Mouse (Mus musculus) forebrain, postnatal 0 days (tissue): Measurements from ENCODE around the gene Olfr52. TPM values are rescaled to one million over a fixed set of nuclear protein-coding genes. Genes with fewer than 3 reads are reported as not detected.
"Not testable (repeated sequence)": the region's sequence is repeated elsewhere in the genome, so short reads cannot be mapped to it uniquely, and the experiment has no call there.

Experiments used
- ATAC-seq: fragments of 200-750 bp; cut with Nextera tagmentation; 2 replicates; pipeline ENCODE4 v1.8.0; 2017; ENCODE audit warnings: mild to moderate bottlenecking, moderate library complexity
- DNase-seq: peaks from one replicate; pipeline ENCODE4 v3.0.0-alpha.2; 2015
- H3K27ac ChIP-seq: fragments of 300-500 bp; sonication (generic); 2 replicates; pipeline ENCODE4 v1.5.1; 2014; ENCODE audit warnings: low read depth, mild to moderate bottlenecking, antibody characterized with exemption, low read length, moderate library complexity, mixed read lengths
- H3K27me3 ChIP-seq: fragments of 300-500 bp; sonication (generic); 2 replicates; pipeline ENCODE4 v1.6.1; 2014; ENCODE audit warnings: mild to moderate bottlenecking, low read length, mixed read lengths; ENCODE audit not compliant: insufficient read depth
- H3K36me3 ChIP-seq: fragments of 300-500 bp; sonication (generic); 2 replicates; pipeline ENCODE4 v1.6.1; 2014; ENCODE audit warnings: mild to moderate bottlenecking, moderate library complexity; ENCODE audit not compliant: insufficient read depth
- H3K4me1 ChIP-seq: fragments of 300-500 bp; sonication (generic); 2 replicates; pipeline ENCODE4 v1.6.1; 2014; ENCODE audit warnings: antibody characterized with exemption; ENCODE audit not compliant: insufficient read depth
- H3K4me2 ChIP-seq: fragments of 300-500 bp; sonication (generic); 2 replicates; pipeline ENCODE4 v1.6.1; 2014; ENCODE audit warnings: low read depth, mild to moderate bottlenecking, moderate library complexity
- H3K4me3 ChIP-seq: fragments of 300-500 bp; sonication (generic); 2 replicates; pipeline ENCODE4 v1.5.1; 2014; ENCODE audit warnings: low read depth, low read length, mixed read lengths
- H3K9ac ChIP-seq: fragments of 300-500 bp; sonication (generic); 2 replicates; pipeline ENCODE4 v1.6.1; 2014; ENCODE audit warnings: mild to moderate bottlenecking
- H3K9me3 ChIP-seq: fragments of 300-500 bp; sonication (generic); 2 replicates; pipeline ENCODE4 v1.6.1; 2016; ENCODE audit warnings: low read length
- CTCF ChIP-seq: sonication (generic); IDR thresholded peaks from 2 replicates; pipeline ENCODE4 v1.5.1; 2016; ENCODE audit warnings: antibody characterized with exemption, control low read depth, low read depth
- WGBS: fragments of 180-500 bp; shearing (Covaris S2); extraction: QIAGEN DNeasy Blood & Tissue Kit; methylation state at CpG from one replicate; pipeline ENCODE4 v1.1.7; 2014; 5-methylcytosine and 5-hydroxymethylcytosine counted together
- polyA plus RNA-seq: library from polyadenylated mRNA; unstranded; fragments of >200 nt; fragmentation: Nextera tagmentation; extraction: Ambion mirVana; gene quantifications from 2 replicates; pipeline ENCODE4 v1.2.1, GENCODE M21; 2015
- total RNA-seq: library from RNA; depleted of rRNA; stranded (reverse); fragments of >200 nt; gene quantifications from 2 replicates; pipeline ENCODE4 v1.2.3, GENCODE M21; 2014; rRNA removed

Gene Olfr52
- total RNA-seq (not detected in 2 replicates), polyA plus RNA-seq (not detected in 2 replicates)

DNA sequence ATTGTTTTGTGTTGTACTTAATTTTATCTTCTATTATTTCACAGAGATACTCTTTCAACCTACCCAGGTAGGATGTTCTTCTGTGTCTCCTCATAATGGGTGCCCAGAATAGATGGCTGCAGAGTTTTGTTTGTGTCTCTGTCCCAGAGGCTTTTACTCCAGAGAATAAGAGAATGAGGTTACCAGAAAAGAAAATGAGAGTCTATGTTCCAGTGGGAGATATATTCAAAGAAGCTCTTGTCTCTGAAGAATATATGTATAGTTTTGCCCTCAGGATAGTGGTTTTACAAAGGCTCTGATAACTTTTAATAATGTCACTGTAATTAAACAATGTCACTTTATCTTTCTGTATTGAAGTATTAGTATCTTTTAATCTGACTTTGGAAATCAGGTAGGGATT is at the start of gene Olfr52:
TSS of gene Olfr52 (minus strand) at position 101 of the 400 bp plus-strand sequence.
- ATAC-seq (no peak), DNase-seq (no peak)
- no peak within 1 kb of the TSS for H3K4me3 ChIP-seq
- TF ChIP-seq CTCF = no peak
- no peaks in the 10 kb centered on the region for H3K36me3 ChIP-seq
- no peak within 1 kb of the TSS for H3K4me2 ChIP-seq
- H3K4me1 ChIP-seq = no peaks in the 10 kb centered on the region
- no peak within 1 kb of the TSS for H3K9ac ChIP-seq
- no peaks in the 10 kb centered on the region for H3K27me3 ChIP-seq
- H3K9me3 ChIP-seq = no peaks in the 10 kb centered on the region
- no peak within 1 kb of the TSS for H3K27ac ChIP-seq

GRCm38 (mm10) chr2:86231301-86231700 is 45.8 kb upstream of the Olfr52 start, which contains the start of gene Olfr1047:
Gene Olfr1047, minus strand, starts transcription at chr2:86231401.
- no peak within 1 kb of the TSS for H3K27ac ChIP-seq
- DNase-seq = no peak
- no peak within 1 kb of the TSS for H3K4me3 ChIP-seq
- H3K9me3 ChIP-seq = no peaks in the 10 kb centered on the region
- H3K27me3 ChIP-seq = no peaks in the 10 kb centered on the region
- no peak within 1 kb of the TSS for H3K9ac ChIP-seq
- no peaks in the 10 kb centered on the region for H3K36me3 ChIP-seq
- no peak for ATAC-seq
- H3K4me1 ChIP-seq = no peaks in the 10 kb centered on the region
- no peak within 1 kb of the TSS for H3K4me2 ChIP-seq
- TF ChIP-seq CTCF = no peak
- 93% methylated on average over 1 of the region's 1 CpGs for WGBS

DNA sequence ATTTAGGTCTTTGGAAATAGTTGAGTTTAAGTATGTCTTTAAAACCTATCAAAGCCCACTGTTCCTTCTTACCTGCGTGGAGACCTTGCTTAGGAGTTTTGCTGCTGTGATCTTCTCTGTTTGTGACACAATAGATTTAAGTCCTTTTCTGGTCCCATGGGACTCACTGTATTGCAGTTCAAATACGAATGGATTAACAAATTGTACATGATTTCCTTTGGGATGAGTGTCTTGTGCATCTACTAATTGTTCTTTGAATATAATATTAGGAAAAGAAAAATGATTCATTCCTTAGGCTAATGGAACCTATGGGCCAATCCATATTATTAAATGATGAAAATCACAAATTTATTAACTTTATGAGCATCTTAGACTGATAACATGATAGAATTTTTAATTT is 33.7 kb upstream of the Olfr52 start, which contains the start of gene Olfr1046:
TSS of gene Olfr1046 (minus strand) at position 101 of the 400 bp plus-strand sequence.
- H3K4me3 ChIP-seq = no peak within 1 kb of the TSS
- DNase-seq (no peak), ATAC-seq (no peak)
- no peaks in the 10 kb centered on the region for H3K9me3 ChIP-seq
- no peaks in the 10 kb centered on the region for H3K27me3 ChIP-seq
- no peak within 1 kb of the TSS for H3K4me2 ChIP-seq
- H3K4me1 ChIP-seq = no peaks in the 10 kb centered on the region
- WGBS = 73% methylated on average over 2 of the region's 2 CpGs
- H3K9ac ChIP-seq = no peak within 1 kb of the TSS
- TF ChIP-seq CTCF = no peak
- H3K36me3 ChIP-seq = no peaks in the 10 kb centered on the region
- H3K27ac ChIP-seq = no peak within 1 kb of the TSS

- no peak for DNase-seq
- no peak for ATAC-seq
- Histone ChIP-seq H3K36me3 (no peaks in the 10 kb centered on the region), H3K4me3 (no peak within 1 kb of the TSS), H3K9me3 (no peaks in the 10 kb centered on the region), H3K27me3 (no peaks in the 10 kb centered on the region), H3K4me2 (no peak within 1 kb of the TSS), H3K27ac (no peak within 1 kb of the TSS), H3K4me1 (no peaks in the 10 kb centered on the region), H3K9ac (no peak within 1 kb of the TSS)
- no peak for TF ChIP-seq CTCF
Observed at GRCm38 (mm10) chr2:86202909-86203308, 17.4 kb upstream of the Olfr52 start, which contains the start of gene Olfr1045. Gene Olfr1045, minus strand, starts transcription at chr2:86203009.

DNA sequence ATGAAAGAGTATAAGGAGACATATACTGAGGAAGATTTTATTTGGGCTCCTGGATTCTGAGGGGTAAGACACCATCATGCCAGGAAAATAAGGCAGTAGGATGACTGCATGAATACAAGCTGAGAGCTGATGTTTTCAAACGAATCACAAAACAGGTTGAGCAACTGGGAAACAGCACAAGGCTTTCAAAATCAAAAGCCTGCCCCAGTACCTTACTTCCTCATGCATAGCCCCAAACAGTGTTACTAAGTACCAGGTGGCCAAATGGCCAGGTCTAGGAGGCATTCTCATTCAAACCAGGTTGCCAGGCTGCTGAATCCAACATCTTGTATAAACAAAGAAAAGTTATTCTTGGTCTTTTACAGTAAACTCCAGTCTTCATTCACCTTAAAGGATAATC is 10.4 kb upstream of the Olfr52 start:
- H3K27me3 ChIP-seq = no peaks in the 10 kb centered on the region
- no peaks in the 10 kb centered on the region for H3K36me3 ChIP-seq
- 64% methylated on average over 1 of the region's 1 CpGs for WGBS
- no peak overlapping the region for H3K4me2 ChIP-seq
- no peak overlapping the region for H3K27ac ChIP-seq
- DNase-seq = no peak
- no peak for ATAC-seq
- TF ChIP-seq CTCF = no peak
- no peaks in the 10 kb centered on the region for H3K9me3 ChIP-seq
- no peak overlapping the region for H3K9ac ChIP-seq
- no peak overlapping the region for H3K4me3 ChIP-seq
- H3K4me1 ChIP-seq = no peaks in the 10 kb centered on the region

DNA sequence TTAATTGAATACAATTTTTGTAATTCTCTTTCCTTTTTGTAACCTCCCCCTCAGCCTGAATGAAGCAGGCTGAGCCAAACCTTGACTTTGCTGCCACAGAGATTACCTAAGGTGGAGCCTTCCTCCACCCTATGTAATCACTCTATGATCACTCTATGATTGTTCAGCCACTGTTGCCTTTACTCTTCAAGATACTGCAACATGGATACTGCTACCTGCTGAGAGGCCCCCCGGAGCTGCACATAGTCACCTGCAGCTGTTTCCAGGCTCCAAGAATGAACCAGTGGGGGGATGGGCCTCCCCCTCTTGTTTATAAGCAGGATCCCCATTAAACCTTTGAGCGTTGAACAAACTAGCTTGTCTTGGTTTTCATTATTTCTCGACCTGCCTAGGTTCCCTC is 5.5 kb downstream of the Olfr52 start:
- H3K9ac ChIP-seq = no peak overlapping the region
- H3K4me3 ChIP-seq = no peak overlapping the region
- no peak overlapping the region for H3K4me2 ChIP-seq
- H3K27me3 ChIP-seq = no peaks in the 10 kb centered on the region
- no peak overlapping the region for H3K27ac ChIP-seq
- WGBS = 75% methylated on average over 3 of the region's 3 CpGs
- no peaks in the 10 kb centered on the region for H3K9me3 ChIP-seq
- H3K4me1 ChIP-seq = no peaks in the 10 kb centered on the region
- H3K36me3 ChIP-seq = no peaks in the 10 kb centered on the region
- DNase-seq = no peak
- no peak for TF ChIP-seq CTCF
- ATAC-seq = no peak

DNA sequence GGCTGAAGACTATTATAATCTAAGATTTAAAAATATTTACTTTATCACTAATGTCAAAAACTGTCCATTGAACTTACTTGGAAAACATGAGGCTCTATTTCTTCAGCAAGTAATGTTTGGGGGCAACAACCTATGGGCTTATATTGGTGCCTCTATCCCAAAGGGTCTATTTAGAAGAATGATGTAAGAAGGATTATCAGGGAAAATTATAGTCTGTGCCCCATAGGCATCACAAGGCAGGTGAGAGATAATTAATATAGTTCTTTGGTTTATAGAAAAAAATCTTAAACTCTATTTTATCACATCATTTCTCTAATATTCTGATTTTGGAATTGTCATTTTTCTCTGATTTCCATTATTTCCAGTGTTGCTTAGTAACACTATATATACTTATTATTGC is 7.8 kb downstream of the Olfr52 start, which contains the start of gene Olfr1044:
TSS of gene Olfr1044 (minus strand) at position 101 of the 400 bp plus-strand sequence.
- Histone ChIP-seq H3K4me1 (no peaks in the 10 kb centered on the region), H3K4me2 (no peak within 1 kb of the TSS), H3K36me3 (no peaks in the 10 kb centered on the region), H3K27me3 (no peaks in the 10 kb centered on the region), H3K9ac (no peak within 1 kb of the TSS), H3K27ac (no peak within 1 kb of the TSS), H3K4me3 (no peak within 1 kb of the TSS), H3K9me3 (no peaks in the 10 kb centered on the region)
- DNase-seq (no peak), ATAC-seq (no peak)
- no peak for TF ChIP-seq CTCF

GRCm38 (mm10) chr2:86175422-86175821 is 10.1 kb downstream of the Olfr52 start:
- H3K4me3 ChIP-seq, ATAC-seq, H3K9me3 ChIP-seq, H3K27ac ChIP-seq, H3K27me3 ChIP-seq, H3K4me2 ChIP-seq, H3K4me1 ChIP-seq, H3K9ac ChIP-seq, H3K36me3 ChIP-seq, DNase-seq: not testable (repeated sequence)
- WGBS = 92% methylated on average over 7 of the region's 7 CpGs
